Mouse (Mus musculus): Measurements from ENCODE around the gene 1700029J07Rik. TPM values are rescaled to one million over a fixed set of nuclear protein-coding genes. Genes with fewer than 3 reads are reported as not detected.

Gene 1700029J07Rik
- polyA plus RNA-seq, 1 experiment = 4.3 TPM

GRCm38 (mm10) chr8:45946283-45946682 is 28.8 kb downstream of the 1700029J07Rik start:
- no peak for DNase-seq (ENCODE audit: low read depth)
- TF ChIP-seq CTCF (IDR thresholded peaks at IDR 0.05; ENCODE audit: borderline replicate concordance, extremely low read depth, insufficient read depth, insufficient read length) = no peak
- no peak for TF ChIP-seq POLR2A (IDR thresholded peaks at IDR 0.05; ENCODE audit: borderline replicate concordance, extremely low read depth, insufficient read depth, insufficient read length, poor library complexity, severe bottlenecking)

GRCm38 (mm10) chr8:45936986-45937385 is 38.1 kb downstream of the 1700029J07Rik start:
- no peak for TF ChIP-seq POLR2A (IDR thresholded peaks at IDR 0.05; ENCODE audit: borderline replicate concordance, extremely low read depth, insufficient read depth, insufficient read length, poor library complexity, severe bottlenecking)
- TF ChIP-seq CTCF (IDR thresholded peaks at IDR 0.05; ENCODE audit: borderline replicate concordance, extremely low read depth, insufficient read depth, insufficient read length) = no peak

DNA sequence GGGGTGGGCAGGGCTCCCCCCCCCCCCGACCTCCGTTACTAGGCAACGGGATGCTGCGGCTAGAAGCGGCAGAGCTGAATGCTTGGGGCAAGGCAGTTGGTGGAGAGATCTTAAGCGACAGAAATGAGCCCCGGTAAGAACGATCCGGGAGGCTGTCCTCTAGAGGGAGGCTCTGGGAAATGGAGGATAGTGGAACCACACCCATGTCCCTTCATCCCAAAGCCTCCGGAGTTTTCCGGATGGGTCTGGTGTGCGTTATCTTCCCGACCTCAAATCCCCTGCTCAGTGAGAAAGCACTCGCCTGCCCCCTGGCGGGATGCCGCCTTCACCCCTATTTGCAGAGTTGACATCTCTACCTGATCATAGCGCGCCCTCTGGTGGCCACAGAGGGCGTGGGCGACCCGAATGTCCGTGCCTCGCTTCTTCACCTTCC is 40.5 kb downstream of the 1700029J07Rik start, which contains the start of gene Ccdc110:
TSS of gene Ccdc110 (plus strand) at position 38 of the 433 bp plus-strand sequence.
- TF ChIP-seq CTCF (IDR thresholded peaks at IDR 0.05; ENCODE audit: borderline replicate concordance, extremely low read depth, insufficient read depth, insufficient read length) (peak; percentile 100), POLR2A (IDR thresholded peaks at IDR 0.05; ENCODE audit: borderline replicate concordance, extremely low read depth, insufficient read depth, insufficient read length, poor library complexity, severe bottlenecking) (no peak)
- DNase-seq (ENCODE audit: low read depth) = peak; percentile 96

More at GRCm38 (mm10) chr8:45936986-45937385, 38.1 kb downstream of the 1700029J07Rik start:
- no peak for DNase-seq (ENCODE audit: low read depth)

DNA sequence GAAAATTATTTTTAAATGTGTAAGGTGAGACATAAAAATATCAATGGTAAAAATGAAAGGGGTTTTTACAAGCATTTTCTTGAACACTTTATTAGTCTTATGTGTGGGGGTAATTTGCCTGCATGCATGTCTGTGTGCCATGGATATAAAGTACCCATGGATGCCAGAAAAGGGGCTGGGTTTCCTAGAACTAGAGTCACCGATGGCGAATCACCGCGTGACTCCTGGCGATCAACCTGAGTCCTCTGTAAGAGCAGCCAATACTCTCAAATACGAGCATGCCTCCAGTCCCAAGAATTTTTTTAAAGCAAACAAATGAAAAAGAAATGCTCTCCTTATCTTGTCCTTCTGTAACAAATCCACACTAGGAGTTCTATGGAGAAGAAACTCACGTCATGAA is 52.9 kb downstream of the 1700029J07Rik start:
- DNase-seq (ENCODE audit: low read depth) = no peak
- TF ChIP-seq CTCF (IDR thresholded peaks at IDR 0.05; ENCODE audit: borderline replicate concordance, extremely low read depth, insufficient read depth, insufficient read length) (no peak), POLR2A (IDR thresholded peaks at IDR 0.05; ENCODE audit: borderline replicate concordance, extremely low read depth, insufficient read depth, insufficient read length, poor library complexity, severe bottlenecking) (no peak)

- DNase-seq (ENCODE audit: low read depth) = no peak
- no peak for TF ChIP-seq CTCF (IDR thresholded peaks at IDR 0.05; ENCODE audit: borderline replicate concordance, extremely low read depth, insufficient read depth, insufficient read length)
- no peak for TF ChIP-seq POLR2A (IDR thresholded peaks at IDR 0.05; ENCODE audit: borderline replicate concordance, extremely low read depth, insufficient read depth, insufficient read length, poor library complexity, severe bottlenecking)
These were observed 54.7 kb downstream of the 1700029J07Rik start for GRCm38 (mm10) chr8:45920392-45920791.

GRCm38 (mm10) chr8:45918891-45919290 is 56.2 kb downstream of the 1700029J07Rik start:
- DNase-seq (ENCODE audit: low read depth) = no peak
- TF ChIP-seq CTCF (IDR thresholded peaks at IDR 0.05; ENCODE audit: borderline replicate concordance, extremely low read depth, insufficient read depth, insufficient read length) (no peak), POLR2A (IDR thresholded peaks at IDR 0.05; ENCODE audit: borderline replicate concordance, extremely low read depth, insufficient read depth, insufficient read length, poor library complexity, severe bottlenecking) (no peak)

GRCm38 (mm10) chr8:45917040-45917679 is 57.9 kb downstream of the 1700029J07Rik start:
- DNase-seq (ENCODE audit: low read depth) = no peak
- no peak for TF ChIP-seq POLR2A (IDR thresholded peaks at IDR 0.05; ENCODE audit: borderline replicate concordance, extremely low read depth, insufficient read depth, insufficient read length, poor library complexity, severe bottlenecking)

- no peak for DNase-seq (ENCODE audit: low read depth)
- TF ChIP-seq POLR2A (IDR thresholded peaks at IDR 0.05; ENCODE audit: borderline replicate concordance, extremely low read depth, insufficient read depth, insufficient read length, poor library complexity, severe bottlenecking) = no peak
- no peak for TF ChIP-seq CTCF (IDR thresholded peaks at IDR 0.05; ENCODE audit: borderline replicate concordance, extremely low read depth, insufficient read depth, insufficient read length)
These were observed 58.6 kb downstream of the 1700029J07Rik start for GRCm38 (mm10) chr8:45916496-45916895.

DNA sequence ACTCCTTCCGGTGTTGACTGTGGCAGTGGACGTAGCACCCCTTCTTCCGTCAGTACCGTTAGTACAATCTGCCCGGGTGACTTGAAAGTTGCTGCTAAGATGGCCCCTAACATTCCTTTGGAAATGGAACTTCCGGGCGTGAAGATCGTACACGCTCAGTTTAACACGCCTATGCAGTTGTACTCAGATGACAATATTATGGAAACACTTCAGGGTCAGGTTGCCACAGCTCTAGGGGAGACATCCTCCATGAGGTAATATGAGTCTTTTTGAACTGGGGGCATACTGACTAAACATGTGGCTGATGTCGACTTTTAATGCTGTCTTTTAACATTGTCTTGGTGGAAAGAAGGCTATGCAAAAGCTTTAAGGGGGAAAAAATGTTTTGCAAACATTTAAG is 61.3 kb downstream of the 1700029J07Rik start:
- DNase-seq (ENCODE audit: low read depth) = no peak
- TF ChIP-seq CTCF (IDR thresholded peaks at IDR 0.05; ENCODE audit: borderline replicate concordance, extremely low read depth, insufficient read depth, insufficient read length) (no peak), POLR2A (IDR thresholded peaks at IDR 0.05; ENCODE audit: borderline replicate concordance, extremely low read depth, insufficient read depth, insufficient read length, poor library complexity, severe bottlenecking) (no peak)

DNA sequence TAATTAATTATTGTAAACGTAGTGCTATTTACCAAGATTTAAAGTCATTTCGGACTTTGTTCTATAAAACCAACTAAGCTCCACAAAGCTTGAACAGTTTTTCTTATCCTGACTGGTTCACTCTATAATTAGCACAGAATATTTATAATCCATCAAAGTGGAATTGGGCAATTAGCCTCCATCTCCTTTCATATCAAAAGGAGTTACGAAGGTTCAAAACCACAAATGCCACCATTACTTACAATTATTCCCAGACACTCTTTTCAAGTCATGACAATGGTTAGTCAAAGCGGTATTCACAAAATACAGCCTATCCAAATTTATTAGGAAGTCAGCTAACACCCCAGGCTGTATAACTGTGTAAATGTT is 68.8 kb downstream of the 1700029J07Rik start:
- TF ChIP-seq POLR2A (IDR thresholded peaks at IDR 0.05; ENCODE audit: borderline replicate concordance, extremely low read depth, insufficient read depth, insufficient read length, poor library complexity, severe bottlenecking) (no peak), CTCF (IDR thresholded peaks at IDR 0.05; ENCODE audit: borderline replicate concordance, extremely low read depth, insufficient read depth, insufficient read length) (no peak)
- DNase-seq (ENCODE audit: low read depth) = peak; percentile 66

DNA sequence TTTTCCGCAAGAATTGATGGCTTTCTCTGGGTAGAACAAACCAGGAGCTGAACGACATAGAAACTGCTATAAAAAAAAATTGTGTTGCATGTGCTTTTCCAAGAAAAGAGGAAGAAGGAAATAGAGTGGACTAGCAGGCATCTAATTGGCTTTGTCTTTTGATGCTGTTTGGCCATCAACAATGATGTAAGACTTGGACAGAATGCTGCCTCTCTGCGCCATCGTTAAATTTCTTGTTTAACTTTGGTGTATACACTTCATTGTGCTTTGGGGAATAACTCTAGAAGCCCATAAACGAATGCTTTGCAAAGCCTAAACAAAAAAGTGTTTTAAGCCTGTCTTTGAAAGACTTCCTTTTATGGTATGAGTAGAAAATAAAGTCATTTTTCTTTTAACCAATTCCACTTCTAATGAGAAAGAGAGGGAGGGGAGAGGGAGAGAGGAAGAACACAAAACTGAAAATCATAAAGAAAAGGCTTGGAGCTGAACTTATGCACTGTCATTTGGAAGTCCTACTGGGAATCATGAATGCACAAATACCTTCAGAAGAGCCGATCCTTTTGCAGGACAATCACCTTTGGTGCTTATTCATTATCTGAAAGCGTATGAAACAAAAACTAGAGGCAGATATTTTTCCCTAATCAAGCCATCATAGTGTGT is 69.3 kb downstream of the 1700029J07Rik start:
- TF ChIP-seq POLR2A (IDR thresholded peaks at IDR 0.05; ENCODE audit: borderline replicate concordance, extremely low read depth, insufficient read depth, insufficient read length, poor library complexity, severe bottlenecking) = no peak
- TF ChIP-seq CTCF (IDR thresholded peaks at IDR 0.05; ENCODE audit: borderline replicate concordance, extremely low read depth, insufficient read depth, insufficient read length) = no peak
- DNase-seq (ENCODE audit: low read depth) = peak; percentile 84

DNA sequence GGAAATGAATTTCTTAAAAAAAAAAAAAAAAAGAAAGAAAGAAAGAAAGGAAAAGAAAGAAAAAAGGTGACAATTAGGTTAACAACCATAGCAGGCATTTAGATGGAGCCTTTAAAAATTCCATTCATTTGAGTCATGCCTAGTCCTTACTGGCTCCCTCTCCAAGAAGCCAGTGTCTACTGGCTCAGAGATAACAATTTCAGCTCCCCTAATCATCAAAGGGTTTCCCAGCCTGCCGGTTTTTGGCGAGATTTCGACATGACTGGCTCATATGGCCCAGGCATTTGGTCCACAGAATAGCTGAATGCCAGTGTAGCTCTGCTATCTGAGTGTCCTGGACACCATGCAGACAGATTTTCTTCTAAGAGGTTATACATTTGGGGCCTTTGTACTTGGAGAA is 71.4 kb downstream of the 1700029J07Rik start:
- no peak for TF ChIP-seq POLR2A (IDR thresholded peaks at IDR 0.05; ENCODE audit: borderline replicate concordance, extremely low read depth, insufficient read depth, insufficient read length, poor library complexity, severe bottlenecking)
- no peak for TF ChIP-seq CTCF (IDR thresholded peaks at IDR 0.05; ENCODE audit: borderline replicate concordance, extremely low read depth, insufficient read depth, insufficient read length)
- DNase-seq (ENCODE audit: low read depth) = peak; percentile 64

Other genes with a start within 250 kb of the 1700029J07Rik start
- 13.0 and 14.8 TPM in 2 replicates for gene Pdlim3, start 89.8 kb downstream of the 1700029J07Rik start, polyA plus RNA-seq (2012; rRNA removed)
- 0.09 and 0.11 TPM in 2 replicates for gene Ccdc110, start 40.6 kb downstream of the 1700029J07Rik start, polyA plus RNA-seq (2012; rRNA removed)
- 36.9 and 38.3 TPM in 2 replicates for gene Ufsp2, start 276 bp upstream of the 1700029J07Rik start, polyA plus RNA-seq (2012; rRNA removed)
- 0.16 and 0.29 TPM in 2 replicates for gene Lrp2bp, start 24.1 kb upstream of the 1700029J07Rik start, polyA plus RNA-seq (2012; rRNA removed)
- gene Ankrd37, start 30.5 kb upstream of the 1700029J07Rik start, polyA plus RNA-seq (2012; rRNA removed) = 18.3 and 19.8 TPM in 2 replicates
- gene Cfap97, start 176.5 kb upstream of the 1700029J07Rik start, polyA plus RNA-seq (2012; rRNA removed) = 11.0 and 14.7 TPM in 2 replicates
- gene Snx25, start 176.9 kb upstream of the 1700029J07Rik start, polyA plus RNA-seq (2012; rRNA removed) = 12.0 and 16.5 TPM in 2 replicates
- gene Slc25a4, start 236.0 kb upstream of the 1700029J07Rik start, polyA plus RNA-seq (2012; rRNA removed) = 541 and 572 TPM in 2 replicates

Data from brain, embryonic 14.5 days (tissue).